Mouse (Mus musculus): ENCODE results near the gene Zfp423.

Zfp423 gene

DNA sequence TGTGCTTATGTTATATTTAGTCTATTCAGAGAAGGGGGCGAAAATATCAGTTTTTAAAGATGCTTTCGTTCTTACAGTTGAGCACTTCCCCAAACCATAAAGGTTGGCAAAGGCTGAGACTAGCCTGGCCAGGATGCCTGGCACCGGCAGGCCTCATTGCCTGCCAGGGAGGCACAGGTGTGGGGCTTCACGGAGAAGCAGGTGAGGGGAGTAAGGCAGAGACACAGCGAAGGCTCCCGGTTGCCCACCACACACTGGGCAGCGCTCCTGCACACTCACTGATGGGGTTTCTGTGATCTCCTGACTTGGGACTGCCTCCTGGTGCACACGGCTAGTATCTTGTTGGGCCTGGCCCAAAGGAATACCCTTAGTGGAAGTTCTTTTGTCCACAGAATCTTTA, 294.1 kb downstream of the Zfp423 start:
- in situ Hi-C loops (cut with MboI, MseI): no loop called here

DNA sequence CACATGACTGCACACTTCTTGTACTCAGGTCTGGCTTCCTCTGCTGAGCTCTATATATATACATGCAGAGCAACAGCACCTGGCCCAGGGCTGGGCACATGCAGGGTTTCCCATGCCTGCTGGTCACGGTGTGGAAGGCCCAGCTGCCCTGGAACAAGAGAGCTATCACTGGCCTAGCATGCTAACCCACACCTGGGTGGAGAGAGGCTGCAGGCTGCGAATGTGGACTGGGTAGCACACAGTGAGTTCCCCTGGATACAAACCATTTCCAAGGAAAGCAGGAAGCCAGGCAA, 295.2 kb downstream of the Zfp423 start:
- in situ Hi-C loops (cut with MboI, MseI): no loop called here

DNA sequence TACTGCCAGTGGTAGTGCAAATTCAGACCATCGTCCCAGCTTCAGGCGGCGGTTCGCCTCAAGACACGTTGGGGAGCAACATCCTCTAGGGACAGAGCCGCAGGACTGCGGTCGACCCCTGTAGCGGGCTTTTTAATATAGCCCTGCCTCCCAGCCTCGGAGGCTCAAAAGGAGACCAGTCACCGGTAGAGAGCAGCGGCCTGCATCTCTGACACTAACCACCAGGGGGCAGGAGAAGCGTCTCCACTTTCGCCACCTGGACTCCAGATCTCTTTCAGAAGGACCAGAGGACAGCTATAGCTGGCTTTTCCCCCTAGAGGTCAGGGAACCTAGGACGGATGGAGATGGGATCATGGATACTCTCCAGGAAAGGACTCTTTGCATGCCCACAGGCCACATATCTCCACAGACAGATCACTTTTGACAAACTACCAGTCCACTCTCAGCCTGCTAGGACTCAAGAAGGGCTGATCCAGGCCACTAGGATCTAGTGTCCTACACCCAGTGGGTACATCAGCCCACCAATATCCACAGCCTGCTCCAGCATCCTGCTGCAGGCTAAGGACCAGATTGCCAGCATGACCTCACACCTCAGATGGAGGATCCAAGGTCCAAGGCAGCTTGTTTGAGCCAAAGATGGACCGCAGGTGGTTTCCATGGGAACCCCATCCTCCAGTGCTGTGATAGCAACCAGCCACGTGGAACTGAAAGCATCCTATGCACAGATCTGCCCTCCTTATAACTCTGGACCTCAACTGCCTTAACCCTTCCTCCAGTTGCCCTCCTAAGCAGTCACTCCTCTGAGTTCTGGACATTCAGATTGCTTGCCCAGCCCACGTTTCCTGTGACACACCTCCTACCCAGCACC, 295.8 kb downstream of the Zfp423 start:
- in situ Hi-C loops (cut with MboI, MseI): no loop called here

DNA sequence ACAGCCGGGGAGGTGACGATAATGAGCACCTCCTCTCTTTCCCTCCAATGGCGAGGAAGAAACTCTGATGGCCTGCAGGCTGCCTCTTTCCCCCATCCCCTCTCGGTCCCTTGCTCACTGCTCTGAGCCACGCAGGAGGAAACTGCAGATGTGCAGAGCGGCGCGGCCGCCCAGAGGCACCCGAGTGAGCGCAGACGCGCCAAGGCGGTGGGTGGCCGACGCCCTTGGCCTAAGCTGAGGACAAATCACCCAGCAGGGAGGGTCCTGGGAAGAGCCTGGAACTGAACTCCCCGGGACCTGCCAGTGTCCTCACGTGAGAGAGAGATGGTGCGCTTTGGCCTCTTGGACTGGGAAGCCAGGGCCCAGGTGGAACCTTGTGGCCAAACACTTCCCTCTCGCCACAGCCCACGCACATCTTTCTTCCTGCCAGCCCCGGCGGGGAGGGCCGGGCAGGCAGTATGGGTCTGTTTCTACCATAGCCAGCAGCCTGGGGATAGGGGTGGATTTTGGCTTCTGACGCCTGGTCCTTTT, 296.5 kb downstream of the Zfp423 start:
- in situ Hi-C loops (cut with MboI, MseI): no loop called here

DNA sequence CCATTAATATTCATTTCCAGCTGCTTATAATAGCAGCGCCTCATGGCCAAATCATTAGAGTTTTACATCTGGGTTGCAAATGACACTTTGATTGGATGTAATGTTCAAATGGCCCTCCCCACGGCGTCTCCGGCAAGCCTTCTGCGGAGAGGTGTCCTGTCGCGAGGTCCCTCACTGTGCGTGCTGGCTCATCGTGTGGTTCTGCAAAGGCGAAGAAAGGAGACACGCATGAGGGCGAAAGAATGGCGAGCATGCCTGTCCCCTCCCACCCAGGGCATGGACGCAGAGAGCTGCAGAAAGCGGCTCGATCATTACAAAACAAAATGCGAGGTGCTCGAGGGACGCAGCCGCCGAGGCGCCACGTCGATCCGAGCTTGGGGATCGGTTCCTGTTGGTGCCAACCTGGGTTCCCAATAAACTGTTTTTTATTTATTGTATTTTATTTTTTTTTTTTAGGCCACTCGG, 297.1 kb downstream of the Zfp423 start:
- in situ Hi-C loops (cut with MboI, MseI): no loop called here

DNA sequence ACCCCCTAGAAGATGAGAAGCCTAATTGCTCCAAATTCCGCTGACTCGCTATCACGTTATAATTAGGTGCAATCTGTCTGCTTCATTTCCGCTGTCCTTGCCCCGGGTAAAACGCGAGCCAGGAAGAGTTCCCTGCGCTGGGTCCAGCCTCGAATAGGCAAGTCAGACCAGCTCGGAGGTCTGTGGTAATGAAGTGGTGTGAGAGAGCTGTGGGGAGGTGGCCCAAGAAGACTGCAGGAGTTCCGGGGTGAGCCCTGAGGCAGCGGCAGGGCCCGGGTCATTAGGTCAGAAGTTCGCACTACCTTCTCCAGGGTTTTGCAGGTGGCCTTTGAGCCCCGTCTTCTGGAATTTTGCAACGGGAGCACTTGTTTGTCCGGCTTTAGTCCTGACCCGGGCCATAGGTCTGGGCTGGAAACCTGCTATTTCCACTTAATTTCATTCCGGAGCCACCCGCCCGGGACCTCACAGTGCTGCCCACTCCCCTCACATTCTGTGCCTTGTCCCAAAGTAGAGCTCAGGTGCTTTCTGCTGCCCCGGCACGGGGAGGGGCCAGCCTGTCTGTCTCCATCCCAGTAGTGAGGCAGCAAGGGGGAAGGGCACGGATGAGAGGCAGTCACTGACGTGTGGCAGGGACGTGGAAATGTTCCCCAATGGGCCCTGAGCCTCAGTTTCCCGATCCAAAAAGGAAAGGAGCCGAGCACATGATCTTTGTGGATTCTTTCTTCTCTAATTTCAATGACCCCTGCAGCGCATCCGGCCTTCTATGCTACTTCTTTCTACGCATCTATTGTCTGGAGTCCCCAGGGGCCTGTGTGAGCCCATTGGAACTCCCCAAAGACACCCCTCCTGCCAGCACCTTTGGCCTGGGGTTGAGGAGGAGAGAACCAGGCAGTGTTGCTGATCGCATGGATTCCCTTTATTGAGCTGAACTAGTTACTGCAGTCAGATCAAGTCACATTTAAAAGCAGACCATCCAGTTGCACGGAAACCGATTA, 298.2 kb downstream of the Zfp423 start:
- in situ Hi-C loops (cut with MboI, MseI): no loop called here

DNA sequence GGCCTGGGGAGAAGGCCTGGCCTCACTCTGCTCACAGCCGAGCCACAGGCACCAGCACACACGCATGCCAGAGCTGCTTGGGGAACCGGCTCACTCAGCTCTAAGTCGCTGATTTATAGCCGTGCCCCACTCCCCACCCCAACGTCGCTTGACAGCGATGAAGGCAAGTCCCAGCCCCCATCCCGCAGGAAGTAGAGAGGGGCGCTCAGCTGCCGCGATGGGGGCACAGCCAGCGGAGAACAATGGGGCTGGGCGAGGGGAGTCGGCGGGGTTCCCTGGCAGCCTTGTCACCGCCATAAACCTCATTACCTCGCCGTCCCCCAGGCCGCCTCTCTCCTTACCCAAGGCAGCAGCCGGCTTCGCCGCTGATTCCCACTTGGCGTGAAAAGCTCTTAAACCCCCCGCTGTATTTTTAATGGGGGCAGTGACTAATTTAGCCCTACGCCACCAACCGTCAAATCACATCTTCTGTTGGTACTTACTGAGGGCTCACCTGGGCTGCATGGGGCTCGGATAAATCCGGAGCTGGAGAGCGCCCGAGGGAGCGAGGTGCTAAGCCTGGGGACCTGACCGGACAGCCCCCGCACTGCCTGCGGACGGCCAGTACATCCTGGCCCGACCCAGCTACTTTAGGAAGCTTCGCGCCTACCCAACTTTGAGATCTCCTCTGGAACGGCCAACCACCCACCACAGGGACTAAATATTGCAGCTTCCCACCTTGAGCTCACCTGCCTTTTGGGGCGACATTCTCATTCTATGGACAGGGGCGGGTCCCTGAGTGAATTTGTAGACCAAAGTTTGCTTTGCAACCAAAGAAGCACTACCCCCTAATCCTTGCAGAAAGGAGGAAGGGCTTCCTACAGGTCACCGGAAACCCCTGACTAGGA, 299.1 kb downstream of the Zfp423 start:
- in situ Hi-C loops (cut with MboI, MseI): no loop called here

DNA sequence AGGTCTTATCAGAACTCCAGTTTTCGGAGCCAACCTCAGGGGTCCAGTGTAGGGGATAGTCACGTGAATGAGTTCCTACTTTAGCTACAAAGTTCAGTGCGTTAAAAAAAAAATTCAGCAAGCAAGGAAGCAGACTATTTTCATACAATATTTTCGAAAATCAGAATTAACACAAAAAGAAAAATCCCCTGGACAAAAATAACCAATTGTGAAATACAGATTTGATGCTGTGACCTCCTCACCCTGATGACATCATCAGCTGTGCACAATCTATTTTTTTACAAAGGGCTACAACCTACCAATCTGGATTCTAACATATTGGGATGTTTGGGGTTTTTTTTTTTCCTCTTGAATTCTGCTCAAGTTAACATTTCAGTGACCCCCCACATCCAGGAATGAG, 301.9 kb downstream of the Zfp423 start:
- in situ Hi-C loops (cut with MboI, MseI): no loop called here

DNA sequence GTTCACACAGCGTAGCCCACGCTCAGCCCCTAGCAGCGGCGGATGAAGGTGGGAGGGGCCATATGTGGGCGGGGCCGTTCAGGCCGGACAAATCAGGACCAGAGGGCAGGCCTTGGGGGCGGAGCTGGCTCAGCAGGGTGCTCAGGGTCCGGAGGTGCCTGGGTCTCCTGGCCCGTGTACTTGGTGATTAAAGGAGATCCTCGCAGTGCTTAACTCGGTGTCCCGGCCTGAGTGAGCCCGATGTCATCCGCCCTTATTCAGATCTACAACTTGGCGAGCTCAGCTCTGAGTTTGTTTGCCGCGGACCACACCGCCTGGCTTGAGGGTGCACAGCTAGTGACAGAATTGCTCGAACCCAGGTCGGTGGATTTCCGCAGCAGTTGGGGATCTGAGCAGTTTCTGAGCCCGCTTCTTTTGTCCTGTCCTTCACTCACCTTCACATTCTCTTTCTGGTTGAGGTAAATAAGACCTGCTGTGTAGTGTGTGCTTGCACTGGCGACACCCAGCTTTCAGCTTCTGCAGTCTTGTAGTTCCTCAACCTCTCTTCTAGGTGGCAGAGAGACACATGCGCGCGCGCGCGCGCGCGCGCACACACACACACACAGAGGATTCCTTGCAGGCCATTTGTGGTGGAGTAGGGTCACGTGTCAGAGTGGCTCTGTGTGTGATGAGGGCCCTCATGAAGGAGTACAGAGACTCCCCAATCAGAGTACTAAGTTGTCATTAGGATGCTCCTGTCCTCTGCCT, 302.7 kb downstream of the Zfp423 start:
- in situ Hi-C loops (cut with MboI, MseI): no loop called here

DNA sequence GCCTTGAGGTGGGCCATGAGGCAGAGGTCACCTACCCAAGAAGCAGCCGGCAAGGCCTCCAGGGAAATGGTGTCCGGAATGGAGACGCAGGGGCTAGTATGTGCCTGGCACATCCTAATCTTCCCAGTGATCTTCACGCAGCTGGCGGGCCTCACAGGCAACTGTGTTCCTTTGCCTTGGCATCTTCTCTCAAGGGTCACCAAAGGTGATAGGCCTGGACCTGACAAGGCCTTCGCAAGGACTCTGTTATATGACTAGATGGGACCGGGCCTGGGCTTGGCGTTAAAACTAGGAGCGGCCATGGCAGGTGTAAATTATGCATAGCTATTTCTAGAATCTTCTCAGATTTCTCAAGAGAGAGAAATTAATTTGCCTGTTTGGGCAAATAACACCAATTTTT, 303.4 kb downstream of the Zfp423 start:
- in situ Hi-C loops (cut with MboI, MseI): no loop called here

DNA sequence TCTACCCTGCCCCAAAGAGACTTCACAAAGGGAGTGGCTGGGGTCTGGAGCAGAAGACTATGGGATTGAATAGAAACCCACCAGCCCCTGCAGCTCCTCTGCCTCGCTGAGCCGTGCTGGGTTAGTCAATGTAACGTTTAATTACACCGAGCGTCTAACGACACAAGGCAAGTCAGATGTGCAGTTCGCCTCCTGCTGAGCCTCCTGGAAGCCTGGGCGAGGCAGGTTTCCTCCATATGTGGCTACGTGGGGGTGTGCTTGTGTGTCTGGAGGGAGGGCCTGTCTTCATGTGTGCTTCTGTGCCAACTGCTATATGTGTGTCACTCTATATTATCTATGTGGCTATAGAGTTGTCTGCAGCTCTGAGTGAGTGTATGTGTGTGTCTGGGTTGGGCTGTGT, 311.6 kb downstream of the Zfp423 start:
- in situ Hi-C loops (cut with MboI, MseI): no loop called here

DNA sequence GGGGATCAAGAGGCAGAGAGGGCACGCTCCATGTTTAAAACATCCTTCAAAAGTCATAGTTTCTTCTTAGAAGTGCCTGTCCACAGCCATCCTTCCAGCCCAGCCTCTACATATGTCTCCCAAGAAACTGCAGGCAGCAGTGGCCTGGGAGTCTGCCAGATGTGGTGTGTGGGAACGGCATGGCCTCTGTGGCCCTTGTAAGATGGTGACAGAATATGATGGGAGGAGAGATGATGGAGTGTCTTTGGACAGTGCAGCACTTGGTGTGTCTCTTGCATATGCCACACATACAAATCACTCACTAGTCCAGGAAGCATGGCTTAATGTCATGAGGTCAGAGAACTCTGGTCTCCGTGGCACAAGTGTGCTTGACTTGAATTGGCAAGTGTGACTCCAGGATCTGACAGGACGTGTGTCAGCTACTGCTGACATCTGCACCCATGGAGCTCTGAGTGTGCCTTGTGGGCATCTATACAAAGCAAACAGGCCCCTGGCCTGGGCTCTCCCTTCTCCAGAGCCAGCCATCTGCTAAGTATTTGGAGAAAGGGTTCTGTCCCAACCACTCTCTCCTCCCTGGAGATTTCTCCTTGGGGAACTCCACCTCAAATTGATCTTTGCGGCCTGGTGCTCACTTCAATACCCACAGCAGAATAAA, 313.4 kb downstream of the Zfp423 start:
- in situ Hi-C loops (cut with MboI, MseI): no loop called here

DNA sequence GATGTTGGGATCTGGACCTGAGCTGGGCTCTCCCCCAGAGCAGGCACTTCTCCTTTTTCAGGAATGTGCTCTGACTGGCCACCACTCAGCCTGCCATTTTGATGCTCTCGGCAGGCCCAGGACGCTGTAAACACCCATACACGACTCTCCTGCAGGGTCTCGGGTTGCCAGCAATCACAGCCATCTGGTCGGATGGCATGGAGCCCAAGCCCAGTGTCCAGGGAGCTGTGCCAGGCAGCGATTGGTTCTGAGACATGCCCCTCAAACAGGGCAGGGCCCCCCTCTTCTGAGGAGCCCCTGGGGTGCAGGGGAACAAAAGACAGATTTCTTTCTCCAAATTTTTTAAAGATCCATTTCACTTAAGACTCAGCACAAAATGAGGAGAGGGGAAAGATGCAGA, 314.0 kb downstream of the Zfp423 start:
- in situ Hi-C loops (cut with MboI, MseI): no loop called here

DNA sequence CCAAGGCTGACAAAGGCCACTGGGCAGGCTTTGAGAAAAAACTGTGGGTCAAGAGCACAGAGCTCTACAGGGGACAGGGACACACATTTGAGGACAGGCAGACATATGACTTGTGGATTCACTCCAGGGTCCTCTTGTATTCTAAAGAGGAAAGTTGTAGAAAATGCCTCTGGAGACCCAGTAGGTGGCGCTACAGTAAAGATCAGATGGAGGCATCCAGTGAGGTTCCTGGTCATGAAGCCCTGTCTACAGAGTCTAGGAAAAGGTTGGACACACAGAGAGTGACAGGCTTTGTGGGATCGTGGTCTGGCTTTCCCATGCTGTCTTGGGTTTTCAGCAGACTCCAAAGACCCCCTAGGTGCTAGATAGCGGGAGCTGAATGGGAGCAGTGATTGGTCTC, 318.5 kb downstream of the Zfp423 start:
- in situ Hi-C loops (cut with MboI, MseI): loop anchor here (5.0 kb wide), 1 partner anchor 1209 kb away; no protein-coding TSS in a partner anchor

DNA sequence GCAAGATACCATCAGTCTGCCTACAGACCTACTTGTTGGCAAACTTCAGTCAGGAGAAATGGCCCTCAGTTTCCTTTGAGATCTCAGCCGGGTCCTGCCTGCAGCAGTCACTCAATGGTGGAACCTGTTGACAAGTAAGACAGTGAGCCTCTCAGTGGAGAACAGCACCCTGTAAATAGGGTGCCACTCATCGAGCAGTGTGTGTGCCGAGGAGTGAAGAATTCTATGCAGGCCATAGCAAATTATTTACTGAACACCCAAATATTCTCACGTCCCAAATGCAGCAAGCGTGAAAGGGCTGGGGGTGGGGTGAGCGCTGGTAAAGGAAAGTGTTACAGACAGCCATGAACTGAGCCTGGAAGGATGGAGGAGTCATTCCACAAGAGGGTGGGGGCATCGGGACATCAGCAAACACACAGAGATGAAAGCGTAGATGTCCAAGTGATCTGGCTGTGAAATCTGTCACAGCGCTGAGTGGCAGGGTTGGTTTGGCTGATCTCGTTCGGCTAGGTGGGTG, 323.1 kb downstream of the Zfp423 start:
- in situ Hi-C loops (cut with MboI, MseI): no loop called here

DNA sequence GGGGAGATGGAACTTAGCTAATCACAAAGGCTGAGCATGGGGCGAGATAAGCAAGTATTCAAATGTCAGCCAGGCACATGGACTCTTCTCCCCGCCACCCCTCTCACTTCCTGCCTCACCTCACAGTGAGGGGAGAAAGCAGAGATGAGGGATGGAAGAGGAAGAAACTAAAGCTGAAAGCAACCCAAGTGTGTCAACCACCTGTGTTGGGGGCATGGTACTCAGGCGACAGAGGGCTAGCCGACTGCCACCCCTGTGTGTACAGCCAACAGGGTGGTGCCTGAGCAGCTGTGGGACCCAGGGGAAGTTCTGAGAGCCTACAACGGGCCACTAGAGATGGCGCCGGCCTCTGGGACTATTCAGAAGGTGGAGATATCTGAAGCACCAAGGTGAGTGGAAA, 327.6 kb downstream of the Zfp423 start:
- in situ Hi-C loops (cut with MboI, MseI): no loop called here

DNA sequence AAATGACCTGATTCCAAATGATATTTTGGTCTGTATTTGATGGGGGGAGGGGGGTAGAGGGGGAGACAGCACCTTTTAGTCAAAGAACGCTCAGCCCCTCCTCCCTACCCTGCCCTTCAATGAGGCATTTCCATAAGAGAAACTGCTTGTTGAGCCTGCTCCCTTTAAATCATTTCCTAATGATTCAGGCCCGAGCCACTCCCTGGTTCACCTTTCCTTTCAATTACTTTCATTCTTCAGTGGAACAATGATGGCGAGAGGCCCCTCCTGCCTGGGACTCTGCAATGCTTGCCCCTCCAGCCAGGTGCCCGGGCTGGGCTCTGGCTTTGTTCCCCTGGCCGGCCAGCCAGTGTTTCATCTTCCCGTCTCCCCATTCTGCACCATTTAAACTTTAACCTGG, 329.7 kb downstream of the Zfp423 start:
- in situ Hi-C loops (cut with MboI, MseI): no loop called here

DNA sequence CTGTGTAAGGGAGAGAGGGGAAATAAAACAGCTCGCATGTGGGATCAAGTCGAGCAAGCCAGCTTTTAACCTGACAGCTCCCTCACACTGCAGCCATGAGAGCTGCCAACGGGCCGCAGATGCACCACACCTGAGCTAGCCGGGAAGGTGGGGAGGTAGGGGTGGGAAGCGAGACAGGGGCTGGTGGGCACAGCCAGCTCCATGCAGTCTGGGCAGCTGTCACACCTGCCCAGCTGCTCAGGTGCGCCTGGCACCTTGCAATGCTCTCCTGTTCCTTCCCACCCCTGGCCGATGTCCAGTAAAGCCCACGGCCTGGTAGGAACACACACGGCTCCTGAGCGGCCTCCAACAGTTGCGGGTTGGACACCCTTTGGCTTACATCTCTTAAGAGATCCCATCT, 338.2 kb downstream of the Zfp423 start:
- in situ Hi-C loops (cut with MboI, MseI): no loop called here

DNA sequence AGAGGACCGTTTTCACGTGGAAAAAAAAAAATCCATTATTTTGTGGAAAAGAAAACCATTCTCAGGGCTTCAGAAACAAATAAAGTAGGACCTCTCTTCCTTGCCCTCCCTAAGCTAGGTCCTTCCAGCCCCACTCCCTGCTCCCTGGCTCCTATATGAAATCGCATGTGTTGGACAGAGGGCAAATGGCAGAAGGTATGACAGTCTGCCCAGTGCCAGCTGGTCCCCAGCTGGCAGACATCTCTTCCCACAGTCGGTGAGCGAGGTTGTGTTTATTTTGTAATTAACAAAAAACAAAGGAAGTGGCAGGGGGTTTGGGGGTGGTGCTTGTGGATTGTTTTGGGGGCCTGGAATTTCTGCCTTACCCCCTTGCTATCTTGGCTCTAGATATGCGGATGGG, 339.2 kb downstream of the Zfp423 start:
- in situ Hi-C loops (cut with MboI, MseI): no loop called here

DNA sequence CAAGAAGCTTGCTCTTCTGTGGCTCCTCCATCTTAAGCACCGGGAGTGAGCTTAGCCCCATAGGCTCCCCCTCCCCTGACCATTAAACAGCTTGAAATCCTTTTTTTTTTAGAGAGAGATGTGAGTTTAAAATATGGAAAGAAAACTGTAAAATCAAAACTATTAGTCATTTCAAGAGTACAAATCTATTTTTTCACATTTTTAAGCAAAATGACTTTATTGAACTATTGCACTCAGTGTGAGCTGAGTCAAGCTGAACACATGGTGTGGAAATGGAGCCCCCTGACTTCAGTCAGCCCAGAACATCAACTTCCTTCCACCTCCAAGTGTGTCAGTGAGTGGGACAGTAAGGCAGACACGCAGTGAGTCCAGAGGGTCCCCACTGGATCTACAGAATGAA, 339.9 kb downstream of the Zfp423 start:
- in situ Hi-C loops (cut with MboI, MseI): no loop called here

Data from regulatory T cell (primary cell).